9 mouse cellular contexts compared by ENCODE assay signal in genomic region chr6:145302907-145303640, GRCm38 (mm10). TPM values are rescaled to one million over a fixed set of nuclear protein-coding genes. Genes with fewer than 3 reads are reported as not detected.
DNase-seq lines count a peak whose midpoint lies in the region; ATAC-seq and TF ChIP-seq lines count a peak whose summit lies in the region.
"Had no signal": no experiment of that assay in that cellular context is flagged by ENCODE, and none has a peak within 500 bp of the region (broad histone marks: within the 10 kb centered on the region; RNA-seq: fewer than 3 reads in every experiment).

No protein-coding gene starts in this region.

- no peak overlapping the region for H3K27ac ChIP-seq in hindbrain, embryonic 12.5 days

- 0 out of 2 replicates have a peak overlapping the region, but pooled peaks have one; percentile 2 for H3K4me3 ChIP-seq in hindbrain, embryonic 12.5 days
- peak overlapping the region; percentile 89 for H3K4me3 ChIP-seq in megakaryocyte, embryonic 14.5 days (replicated peaks)

- ATAC-seq in hindbrain, embryonic 12.5 days (ENCODE audit: low FRiP score) = no peak

- H3K4me1 ChIP-seq in hindbrain, embryonic 12.5 days = peaks cover 13% of the 10 kb centered on the region
- peaks cover 78% of the 10 kb centered on the region for H3K4me1 ChIP-seq in megakaryocyte, embryonic 14.5 days

- peak overlapping the region; percentile 38 for H3K4me2 ChIP-seq in hindbrain, embryonic 12.5 days (replicated peaks)

- no peak overlapping the region for H3K9ac ChIP-seq in hindbrain, embryonic 12.5 days

- DNase-seq in heart, adult 18-20 months = peak; percentile 12 to 13
- DNase-seq in heart, postnatal 25 days (ENCODE audit: low spot score) = no peak
- DNase-seq in brain, embryonic 14.5 days (ENCODE audit: low read depth) = peak; percentile 10
- no peak for DNase-seq in gastrocnemius, postnatal 10 days
- no peak for DNase-seq in adrenal gland, adult (ENCODE audit: inconsistent age in 2 of 2, low spot score in 1 of 2)
- no peak for DNase-seq in right cerebral cortex, postnatal 25 days

- no peaks in the 10 kb centered on the region for H3K9me3 ChIP-seq in hindbrain, embryonic 12.5 days (replicated peaks)
- peaks cover 3% of the 10 kb centered on the region; the same call in 1 of the 2 replicates for H3K9me3 ChIP-seq in megakaryocyte, embryonic 14.5 days

- H3K27me3 ChIP-seq in hindbrain, embryonic 12.5 days = no peaks in the 10 kb centered on the region; the same call in 1 of the 2 replicates
- H3K27me3 ChIP-seq in megakaryocyte, embryonic 14.5 days (replicated peaks) = no peaks in the 10 kb centered on the region
- H3K27me3 ChIP-seq: CH12.LX had no signal

- intact Hi-C loops in heart, postnatal 25 days (cut with DNase I) = no loop called here

- no peak for TF ChIP-seq CTCF in brain, embryonic 14.5 days (IDR thresholded peaks at IDR 0.05; ENCODE audit: borderline replicate concordance, extremely low read depth, insufficient read depth, insufficient read length)

- H3K36me3 ChIP-seq in hindbrain, embryonic 12.5 days = no peaks in the 10 kb centered on the region
- peaks cover 18% of the 10 kb centered on the region for H3K36me3 ChIP-seq in megakaryocyte, embryonic 14.5 days (replicated peaks; ENCODE audit: low read length)

- no peak for TF ChIP-seq POLR2A in brain, embryonic 14.5 days (IDR thresholded peaks at IDR 0.05; ENCODE audit: borderline replicate concordance, extremely low read depth, insufficient read depth, insufficient read length, poor library complexity, severe bottlenecking)

- WGBS in hindbrain, embryonic 12.5 days = 59% methylated on average over 22 of the region's 22 CpGs

RNA-seq across cellular contexts. Expression of gene Kras, which starts 53.0 kb away (rescaled TPM):
- total RNA-seq in heart, adult 18-20 months (2021) = 10 to 100 TPM; 35.0 to 37.7 TPM
- 10 to 100 TPM; 30.4 to 34.0 TPM for total RNA-seq in heart, postnatal 25 days (2021)
- polyA plus RNA-seq in brain, embryonic 14.5 days (2012; rRNA removed) = 54.3 and 57.5 TPM in 2 replicates
- polyA plus RNA-seq in hindbrain, embryonic 12.5 days (2016; fragmentation: Nextera tagmentation; extraction: Ambion mirVana) = 109 and 116 TPM in 2 replicates
- 27.2 and 54.3 TPM in 2 replicates for polyA plus RNA-seq in megakaryocyte, embryonic 14.5 days (2012; ENCODE audit: insufficient read depth, low replicate concordance)
- 10 to 100 TPM; 24.1 to 27.6 TPM for total RNA-seq in gastrocnemius, postnatal 10 days (2021)

Comparison
In these comparisons a context has a peak if more than half of its experiments do, and no peak if none do; other contexts are left out.
1. DNase-seq: peak in heart, adult 18-20 months (2 of 2) and brain, embryonic 14.5 days (single experiment); none in heart, postnatal 25 days (single experiment), gastrocnemius, postnatal 10 days (single experiment), adrenal gland, adult (0 of 2) and right cerebral cortex, postnatal 25 days (single experiment).